Mouse (Mus musculus) MEL (cell line): ENCODE measurements around the gene Kctd2. TPM values are rescaled to one million over a fixed set of nuclear protein-coding genes. Genes with fewer than 3 reads are reported as not detected.

ENCODE experiments used
- DNase-seq: peaks from one replicate; pipeline ENCODE4 v3.0.0; 2011; ENCODE audit warnings: low read depth, low spot score
- H3K27ac ChIP-seq: 2 replicates; pipeline ENCODE4 v1.5.1; 2012; ENCODE audit warnings: low read depth, mild to moderate bottlenecking, control low read depth, low read length, moderate library complexity; ENCODE audit not compliant: control insufficient read depth
- H3K27me3 ChIP-seq, 2 experiments: fragments of 150-350 bp in 1 of 2; sonication (generic) in 1 of 2; 2 replicates each; pipeline ENCODE4 v1.6.1; 2012; ENCODE audit warnings: low read length in 2 of 2, mild to moderate bottlenecking in 2 of 2, improper control_type of control experiment in 1 of 2, moderate library complexity in 1 of 2; ENCODE audit not compliant: insufficient read depth in 2 of 2, control insufficient read depth in 1 of 2
- H3K36me3 ChIP-seq, 2 experiments: 2 replicates each; pipeline ENCODE4 v1.6.1; 2012 to 2014; ENCODE audit warnings: low read length in 2 of 2, improper control_type of control experiment in 1 of 2, inconsistent platforms in 1 of 2, mild to moderate bottlenecking in 1 of 2; ENCODE audit not compliant: insufficient read depth in 2 of 2, control insufficient read depth in 1 of 2
- H3K4me1 ChIP-seq, 2 experiments: fragments of 150-350 bp in 1 of 2; sonication (generic) in 1 of 2; 2 replicates each; pipeline ENCODE4 v1.6.1; 2012; ENCODE audit warnings: low read length in 2 of 2, improper control_type of control experiment in 1 of 2, mild to moderate bottlenecking in 1 of 2; ENCODE audit not compliant: insufficient read depth in 2 of 2, control insufficient read depth in 1 of 2
- H3K4me3 ChIP-seq, 2 experiments: fragments of 150-350 bp in 1 of 2; sonication (generic) in 1 of 2; 2 replicates each; pipeline ENCODE4 v1.5.1; 2012; ENCODE audit warnings: low read depth in 2 of 2, low read length in 2 of 2, mild to moderate bottlenecking in 2 of 2, moderate library complexity in 2 of 2, control low read depth in 1 of 2, improper control_type of control experiment in 1 of 2; ENCODE audit not compliant: control insufficient read depth in 1 of 2, insufficient read depth in 1 of 2
- H3K79me2 ChIP-seq: 2 replicates; pipeline ENCODE4 v1.6.1; 2012; ENCODE audit warnings: mild to moderate bottlenecking, low read length, moderate library complexity; ENCODE audit not compliant: control insufficient read depth, poor library complexity, insufficient read depth
- H3K9ac ChIP-seq: 2 replicates; pipeline ENCODE4 v1.6.1; 2012; ENCODE audit warnings: low read depth, mild to moderate bottlenecking, control low read depth, low read length, moderate library complexity; ENCODE audit not compliant: control insufficient read depth, poor library complexity, severe bottlenecking
- H3K9me3 ChIP-seq: fragments of 150-350 bp; sonication (generic); replicated peaks from 2 replicates; pipeline ENCODE4 v1.6.1; 2012; ENCODE audit warnings: mild to moderate bottlenecking, low read length, improper control_type of control experiment, moderate library complexity; ENCODE audit not compliant: insufficient read depth
- BHLHE40 ChIP-seq: IDR thresholded peaks from 2 replicates; pipeline ENCODE4 v1.6.1; 2012; ENCODE audit warnings: low read depth, mild to moderate bottlenecking, inconsistent platforms, low read length, improper control_type of control experiment, borderline replicate concordance
- EP300 ChIP-seq, 2 experiments: IDR thresholded peaks; 2 replicates each; pipeline ENCODE4 v1.6.1; 2011; ENCODE audit warnings: improper control_type of control experiment in 2 of 2, low read length in 2 of 2, low read depth in 1 of 2, mild to moderate bottlenecking in 1 of 2
- GABPA ChIP-seq: IDR thresholded peaks from 2 replicates; pipeline ENCODE4 v1.6.1; 2012; ENCODE audit warnings: low read depth, mild to moderate bottlenecking, inconsistent platforms, low read length, improper control_type of control experiment, moderate library complexity
- GATA1 ChIP-seq: IDR thresholded peaks from 2 replicates; pipeline ENCODE4 v1.6.1; 2011; ENCODE audit warnings: low read depth, low read length, improper control_type of control experiment
- JUND ChIP-seq: IDR thresholded peaks from 2 replicates; pipeline ENCODE4 v1.6.1; 2011; ENCODE audit warnings: low read depth, mild to moderate bottlenecking, improper control_type of control experiment, low read length
- KAT2A ChIP-seq: conservative IDR thresholded peaks from 2 replicates; pipeline ENCODE4 v1.6.1; 2012; ENCODE audit warnings: low read depth, low read length, improper control_type of control experiment, inconsistent platforms
- MAFK ChIP-seq: IDR thresholded peaks from 2 replicates; pipeline ENCODE4 v1.6.1; 2011; ENCODE audit warnings: low read depth, mild to moderate bottlenecking, low read length, improper control_type of control experiment, borderline replicate concordance
- MEF2A ChIP-seq: IDR thresholded peaks from 2 replicates; pipeline ENCODE4 v1.6.1; 2014; ENCODE audit warnings: low read depth, mild to moderate bottlenecking, inconsistent platforms, low read length, improper control_type of control experiment; ENCODE audit not compliant: poor library complexity, insufficient replicate concordance, severe bottlenecking; ENCODE audit errors: extremely low read depth
- MXI1 ChIP-seq: IDR thresholded peaks from 2 replicates; pipeline ENCODE4 v1.6.1; 2011; ENCODE audit warnings: mild to moderate bottlenecking, low read depth, low read length, improper control_type of control experiment
- MYC ChIP-seq: IDR thresholded peaks from 2 replicates; pipeline ENCODE4 v1.6.1; 2011; ENCODE audit warnings: low read depth, mild to moderate bottlenecking, low read length, improper control_type of control experiment, moderate library complexity
- NELFE ChIP-seq: IDR thresholded peaks from 2 replicates; pipeline ENCODE4 v1.6.1; 2011; ENCODE audit warnings: low read depth, low read length, improper control_type of control experiment
- POLR2A ChIP-seq, 2 experiments: IDR thresholded peaks; 2 replicates each; pipeline ENCODE4 v1.6.1; 2011 to 2012; ENCODE audit warnings: low read length in 2 of 2, mild to moderate bottlenecking in 2 of 2, control low read depth in 1 of 2, improper control_type of control experiment in 1 of 2, low read depth in 1 of 2, moderate library complexity in 1 of 2; ENCODE audit not compliant: control insufficient read depth in 1 of 2, insufficient read depth in 1 of 2, poor library complexity in 1 of 2
- POLR2AphosphoS2 ChIP-seq: IDR thresholded peaks from 2 replicates; pipeline ENCODE4 v1.6.1; 2011; ENCODE audit warnings: low read length, improper control_type of control experiment
- POLR2AphosphoS5 ChIP-seq: IDR thresholded peaks from 2 replicates; pipeline ENCODE4 v1.6.1; 2012; ENCODE audit warnings: low read depth, borderline replicate concordance, mild to moderate bottlenecking, inconsistent platforms, low read length, moderate library complexity, mixed read lengths
- RCOR1 ChIP-seq: IDR thresholded peaks from 2 replicates; pipeline ENCODE4 v1.6.1; 2012; ENCODE audit warnings: low read depth, mild to moderate bottlenecking, inconsistent platforms, low read length, improper control_type of control experiment
- USF1 ChIP-seq: IDR thresholded peaks from 2 replicates; pipeline ENCODE4 v1.6.1; 2014; ENCODE audit warnings: low read depth, mild to moderate bottlenecking, inconsistent platforms, low read length, improper control_type of control experiment, moderate library complexity
- polyA plus RNA-seq, 2 experiments: library from polyadenylated mRNA; stranded (reverse) in 1 of 2; unstranded in 1 of 2; fragments of >175 nt in 1 of 2; fragments of >200 nt in 1 of 2; gene quantifications; 2 replicates each; pipeline versions ENCODE4 v1.2.1 to v1.2.4; 2012; ENCODE audit warnings: low replicate concordance in 2 of 2, low read depth in 1 of 2; ENCODE audit not compliant: insufficient read length in 2 of 2, insufficient read depth in 1 of 2, missing spikeins in 1 of 2
- total RNA-seq: library from RNA; depleted of rRNA; stranded (reverse); fragments of 300-350 nt; gene quantifications from 2 replicates; pipeline ENCODE4 v1.2.3, GENCODE M21; 2012

Kctd2 gene
- total and polyA plus RNA-seq, 3 experiments: 13.2 to 20.6 TPM; not detected in 1

GRCm38 (mm10) chr11:115450176-115450575 lies 30.2 kb downstream of the Kctd2 start:
- H3K79me2 ChIP-seq: no peaks in the 10 kb centered on the region
- no peak overlapping the region for H3K27ac ChIP-seq
- no peaks in the 10 kb centered on the region for H3K36me3 ChIP-seq
- peaks cover 3 to 13% of the 10 kb centered on the region in 2 experiments for H3K4me1 ChIP-seq
- no peak for DNase-seq
- TF ChIP-seq POLR2AphosphoS2 (no peak), GATA1 (no peak), RCOR1 (no peak), MAFK (no peak), MEF2A (no peak), KAT2A (no peak), JUND (no peak), EP300 (IDR thresholded peaks at IDR 0.05; ENCODE audit: low read depth in 1 of 2, low read length in 2 of 2) (no peak), GABPA (no peak), POLR2A (IDR thresholded peaks at IDR 0.05; ENCODE audit: control insufficient read depth in 1 of 2, insufficient read depth in 1 of 2, low read depth in 1 of 2, low read length in 2 of 2, poor library complexity in 1 of 2) (no peak), NELFE (no peak), MXI1 (no peak), BHLHE40 (no peak), MYC (no peak), USF1 (no peak)
- TF ChIP-seq, all 39 proteins: peak for 0
- no peaks in the 10 kb centered on the region for H3K27me3 ChIP-seq
- H3K9ac ChIP-seq: no peak overlapping the region
- H3K9me3 ChIP-seq: no peaks in the 10 kb centered on the region
- no peak overlapping the region for H3K4me3 ChIP-seq

DNA sequence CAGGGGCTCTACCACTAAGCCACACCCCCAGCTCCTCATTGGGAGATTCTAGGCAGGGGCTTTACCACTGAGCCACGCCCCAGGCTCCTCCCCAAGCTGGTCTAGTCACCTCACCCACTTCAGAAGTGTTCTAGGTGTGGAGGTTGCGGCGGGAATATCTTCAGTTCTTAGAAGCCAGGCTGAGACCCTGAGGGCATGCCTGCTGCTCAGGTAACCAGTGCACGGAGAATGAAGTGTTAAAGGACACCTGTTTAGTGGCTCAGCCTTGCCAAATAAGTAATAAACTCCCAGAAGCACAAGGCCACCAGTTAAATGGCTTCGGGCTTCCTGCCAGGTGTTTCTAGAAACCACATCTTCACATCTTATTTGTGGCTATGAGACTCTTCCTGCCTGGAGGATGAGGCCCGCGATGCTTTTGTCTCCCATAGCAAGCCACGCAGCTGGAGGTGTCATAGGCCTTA lies 31.9 kb downstream of the Kctd2 start:
- Histone ChIP-seq H3K9me3 (no peaks in the 10 kb centered on the region), H3K36me3 (no peaks in the 10 kb centered on the region), H3K9ac (no peak overlapping the region), H3K27ac (peak overlapping the region; percentile 5; the same call in 1 of the 2 replicates), H3K79me2 (no peaks in the 10 kb centered on the region), H3K27me3 (no peaks in the 10 kb centered on the region), H3K4me1 (peaks cover 3 to 13% of the 10 kb centered on the region in 2 experiments), H3K4me3 (no peak overlapping the region)
- DNase-seq: peak; percentile 54
- TF ChIP-seq RCOR1 (no peak), POLR2AphosphoS5 (no peak)
